Mouse (Mus musculus) kidney, postnatal 0 days (tissue): Measurements from ENCODE around the gene Sik3. TPM values are rescaled to one million over a fixed set of nuclear protein-coding genes. Genes with fewer than 3 reads are reported as not detected.

ENCODE experiments used
- ATAC-seq: fragments of 200-750 bp; cut with Nextera tagmentation; replicated peaks from 2 replicates; pipeline ENCODE4 v1.8.0; 2017; ENCODE audit warnings: low read depth, moderate number of reproducible peaks, moderate TSS enrichment, moderate library complexity; ENCODE audit not compliant: low FRiP score
- DNase-seq: peaks from one replicate; pipeline ENCODE4 v3.0.0-alpha.2; 2016; ENCODE audit warnings: low spot score
- H3K27ac ChIP-seq: fragments of 300-500 bp; sonication (generic); 2 replicates; pipeline ENCODE4 v1.5.1; 2014; ENCODE audit warnings: mild to moderate bottlenecking
- H3K27me3 ChIP-seq: fragments of 300-500 bp; sonication (generic); 2 replicates; pipeline ENCODE4 v1.6.1; 2014; ENCODE audit warnings: low read length, mixed read lengths; ENCODE audit not compliant: insufficient read depth
- H3K36me3 ChIP-seq: fragments of 300-500 bp; sonication (generic); 2 replicates; pipeline ENCODE4 v1.6.1; 2014; ENCODE audit warnings: low read length, mixed read lengths; ENCODE audit not compliant: insufficient read depth
- H3K4me1 ChIP-seq: fragments of 300-500 bp; sonication (generic); replicated peaks from 2 replicates; pipeline ENCODE4 v1.6.1; 2014; ENCODE audit warnings: antibody characterized with exemption, low read length, mixed read lengths; ENCODE audit not compliant: insufficient read depth
- H3K4me2 ChIP-seq: fragments of 300-500 bp; sonication (generic); 2 replicates; pipeline ENCODE4 v1.6.1; 2014; ENCODE audit warnings: mild to moderate bottlenecking, low read length, moderate library complexity, mixed read lengths
- H3K4me3 ChIP-seq: fragments of 300-500 bp; sonication (generic); replicated peaks from 2 replicates; pipeline ENCODE4 v1.5.1; 2014; ENCODE audit warnings: low read depth, low read length
- H3K9ac ChIP-seq: fragments of 300-500 bp; sonication (generic); 2 replicates; pipeline ENCODE4 v1.6.1; 2014; ENCODE audit warnings: low read depth, low read length
- H3K9me3 ChIP-seq: fragments of 300-500 bp; sonication (generic); replicated peaks from 2 replicates; pipeline ENCODE4 v1.6.1; 2016; ENCODE audit warnings: low read length, inconsistent platforms, mixed read lengths
- CTCF ChIP-seq: IDR thresholded peaks from 2 replicates; pipeline ENCODE4 v1.5.1; 2016; ENCODE audit warnings: antibody characterized with exemption, low read depth, mild to moderate bottlenecking, moderate library complexity
- WGBS: fragments of 180-500 bp; shearing (Covaris S2); extraction: QIAGEN DNeasy Blood & Tissue Kit; methylation state at CpG from one replicate; pipeline ENCODE4 v1.1.7; 2014; 5-methylcytosine and 5-hydroxymethylcytosine counted together
- polyA plus RNA-seq: library from polyadenylated mRNA; unstranded; fragments of >200 nt; fragmentation: Nextera tagmentation; extraction: Ambion mirVana; gene quantifications from 2 replicates; pipeline ENCODE4 v1.2.1, GENCODE M21; 2015

Sik3 gene
- polyA plus RNA-seq, 1 experiment from 2014 or later = 12.5 TPM

DNA sequence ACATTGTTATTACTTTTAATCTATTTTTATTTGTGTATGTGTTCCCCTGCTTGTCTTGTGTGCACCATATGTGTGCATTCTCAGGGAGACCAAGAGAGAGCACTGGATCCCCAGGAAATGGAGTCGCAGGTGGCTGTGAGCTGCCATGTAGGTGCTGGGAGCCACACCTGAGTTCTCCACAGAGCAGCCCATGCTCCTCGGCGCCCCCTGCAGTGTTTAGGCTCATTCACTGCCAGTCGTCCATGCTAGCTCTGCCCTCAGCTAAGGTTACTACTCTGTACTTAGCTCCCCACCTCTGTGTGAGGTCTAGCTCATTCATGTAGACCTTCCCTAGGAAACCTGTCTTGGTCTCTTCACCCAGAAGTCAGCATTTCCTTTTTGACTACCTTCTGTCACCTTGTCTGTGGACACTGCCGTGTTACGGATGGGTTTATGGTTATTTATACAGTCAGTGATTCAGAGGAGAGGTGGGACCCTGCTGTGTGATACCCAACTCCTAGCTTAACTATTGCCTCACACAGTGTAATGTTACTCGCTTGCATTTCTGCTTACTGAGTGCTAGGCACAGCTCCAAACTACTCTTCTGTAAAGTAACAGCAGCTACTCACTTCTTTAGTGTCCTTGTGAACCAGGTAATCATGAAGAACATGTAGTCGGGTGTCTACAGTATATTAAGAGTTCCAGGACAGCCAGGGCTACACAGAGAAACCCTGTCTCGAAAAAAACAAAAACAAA, 59.6 kb downstream of the Sik3 start:
- DNase-seq = no peak
- Histone ChIP-seq H3K4me3 (no peak overlapping the region), H3K36me3 (no peaks in the 10 kb centered on the region), H3K9ac (no peak overlapping the region), H3K4me2 (no peak overlapping the region), H3K27me3 (no peaks in the 10 kb centered on the region), H3K4me1 (peaks cover 11% of the 10 kb centered on the region; the same call in 1 of the 2 replicates), H3K27ac (no peak overlapping the region), H3K9me3 (no peaks in the 10 kb centered on the region)
- 55% methylated on average over 9 of the region's 9 CpGs for WGBS
- no peak for ATAC-seq
- TF ChIP-seq CTCF = no peak; the same call in 1 of the 2 replicates

DNA sequence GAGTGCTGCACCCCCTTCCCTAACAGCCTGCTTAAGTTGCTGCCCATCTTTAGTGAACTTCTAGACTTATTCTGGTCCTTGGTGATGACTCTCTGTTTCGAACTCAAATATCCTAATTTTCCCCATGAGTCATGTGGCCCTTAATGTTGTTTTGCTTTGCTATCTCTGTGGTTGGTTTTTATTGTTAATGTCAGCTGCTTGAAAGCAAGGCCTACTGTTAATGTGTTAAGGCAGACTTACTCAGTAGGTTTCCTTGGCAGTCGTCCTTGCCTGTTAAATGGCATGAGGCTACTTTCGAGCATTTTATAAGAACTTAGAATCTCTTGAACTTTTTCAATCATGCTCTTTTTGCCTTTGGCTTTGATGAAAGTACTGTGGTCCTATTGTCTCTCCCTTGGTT, 60.8 kb downstream of the Sik3 start:
- H3K9ac ChIP-seq = no peak overlapping the region
- ATAC-seq (no peak), DNase-seq (no peak)
- H3K36me3 ChIP-seq = no peaks in the 10 kb centered on the region
- H3K27me3 ChIP-seq = no peaks in the 10 kb centered on the region
- H3K4me1 ChIP-seq = peaks cover 5% of the 10 kb centered on the region; the same call in 1 of the 2 replicates
- no peak overlapping the region for H3K4me3 ChIP-seq
- H3K9me3 ChIP-seq = no peaks in the 10 kb centered on the region
- no peak overlapping the region for H3K4me2 ChIP-seq
- TF ChIP-seq CTCF = no peak
- 70% methylated on average over 3 of the region's 3 CpGs for WGBS
- H3K27ac ChIP-seq = no peak overlapping the region

DNA sequence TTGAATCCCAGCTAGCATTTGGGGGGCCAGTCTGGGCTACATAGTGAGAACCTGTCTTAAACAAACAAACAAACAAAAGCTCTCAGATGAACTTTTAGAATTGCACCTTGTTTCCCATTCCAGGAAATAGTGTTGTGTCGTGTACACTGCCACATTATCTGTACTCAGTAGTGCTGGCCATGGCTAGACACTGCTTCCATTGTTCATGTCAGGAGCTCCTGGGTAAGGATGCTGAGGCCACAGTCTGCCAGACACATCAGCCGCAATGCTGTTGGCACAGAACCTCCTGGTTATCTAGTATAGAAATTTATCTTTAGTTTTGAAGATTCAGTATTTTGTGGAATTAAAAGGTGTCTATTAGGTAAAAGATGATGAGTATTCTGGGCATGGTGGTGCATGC, 63.0 kb downstream of the Sik3 start:
- H3K4me2 ChIP-seq = no peak overlapping the region
- DNase-seq = no peak
- WGBS = 67% methylated on average over 2 of the region's 2 CpGs
- ATAC-seq = no peak
- no peaks in the 10 kb centered on the region for H3K9me3 ChIP-seq
- no peaks in the 10 kb centered on the region for H3K36me3 ChIP-seq
- H3K4me1 ChIP-seq = no peaks in the 10 kb centered on the region; the same call in 1 of the 2 replicates
- no peak overlapping the region for H3K4me3 ChIP-seq
- H3K27me3 ChIP-seq = no peaks in the 10 kb centered on the region
- no peak overlapping the region for H3K9ac ChIP-seq
- no peak for TF ChIP-seq CTCF
- H3K27ac ChIP-seq = no peak overlapping the region

DNA sequence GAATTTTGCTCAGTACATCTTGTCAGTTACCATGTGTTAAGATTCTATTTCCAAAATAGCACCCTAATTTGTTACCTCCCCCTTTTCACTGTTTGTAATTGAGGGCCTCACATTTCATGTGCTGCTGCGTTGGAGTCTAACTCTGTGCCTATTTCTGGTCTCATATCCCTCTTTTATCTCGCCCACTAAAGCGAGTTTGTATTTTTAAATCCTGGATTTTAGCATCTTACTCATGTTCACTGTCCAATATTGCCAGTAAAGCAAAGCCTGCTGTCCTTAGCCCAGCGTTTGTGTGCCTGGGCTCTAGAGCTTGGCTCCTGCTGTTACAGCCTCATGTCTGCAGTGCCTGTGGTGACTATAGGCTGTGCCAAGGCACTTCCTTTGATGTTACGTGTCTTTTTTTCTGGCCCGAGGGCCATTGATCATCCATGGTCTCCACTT, 69.8 kb downstream of the Sik3 start:
- no peak overlapping the region for H3K27ac ChIP-seq
- 61% methylated on average over 6 of the region's 6 CpGs for WGBS

DNA sequence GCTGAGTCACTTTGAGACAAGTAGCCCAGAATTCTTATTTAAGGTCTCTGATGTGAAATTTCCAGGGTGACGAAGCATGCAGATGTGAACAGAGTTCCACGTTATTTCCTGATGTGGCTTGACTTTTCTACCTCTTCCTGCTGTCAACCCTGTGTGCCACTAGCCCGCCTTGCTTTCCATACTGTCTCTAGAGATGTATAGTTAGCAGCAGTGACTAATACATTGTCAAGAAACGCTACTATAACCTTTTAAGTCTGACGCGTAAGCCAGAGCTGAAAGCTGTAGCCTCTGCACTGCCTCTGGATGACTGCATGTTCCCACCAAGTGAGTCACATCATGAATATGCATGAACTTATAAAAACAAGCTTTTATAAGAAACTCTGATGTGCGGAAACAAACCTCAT, 70.9 kb downstream of the Sik3 start:
- WGBS = 77% methylated on average over 7 of the region's 7 CpGs
- Histone ChIP-seq H3K4me3 (no peak overlapping the region), H3K4me2 (no peak overlapping the region), H3K27me3 (no peaks in the 10 kb centered on the region), H3K27ac (no peak overlapping the region), H3K36me3 (no peaks in the 10 kb centered on the region), H3K9me3 (no peaks in the 10 kb centered on the region), H3K9ac (no peak overlapping the region), H3K4me1 (peaks cover 9% of the 10 kb centered on the region; the same call in 1 of the 2 replicates)
- DNase-seq (no peak), ATAC-seq (no peak)
- no peak for TF ChIP-seq CTCF

More for the DNA sequence above, 69.8 kb downstream of the Sik3 start:
- no peaks in the 10 kb centered on the region for H3K27me3 ChIP-seq
- H3K4me3 ChIP-seq = no peak overlapping the region
- H3K9ac ChIP-seq = no peak overlapping the region
- no peak for TF ChIP-seq CTCF
- no peaks in the 10 kb centered on the region for H3K9me3 ChIP-seq
- ATAC-seq = no peak
- H3K36me3 ChIP-seq = no peaks in the 10 kb centered on the region
- no peak for DNase-seq
- H3K4me1 ChIP-seq = peaks cover 9% of the 10 kb centered on the region; the same call in 1 of the 2 replicates
- H3K4me2 ChIP-seq = no peak overlapping the region

DNA sequence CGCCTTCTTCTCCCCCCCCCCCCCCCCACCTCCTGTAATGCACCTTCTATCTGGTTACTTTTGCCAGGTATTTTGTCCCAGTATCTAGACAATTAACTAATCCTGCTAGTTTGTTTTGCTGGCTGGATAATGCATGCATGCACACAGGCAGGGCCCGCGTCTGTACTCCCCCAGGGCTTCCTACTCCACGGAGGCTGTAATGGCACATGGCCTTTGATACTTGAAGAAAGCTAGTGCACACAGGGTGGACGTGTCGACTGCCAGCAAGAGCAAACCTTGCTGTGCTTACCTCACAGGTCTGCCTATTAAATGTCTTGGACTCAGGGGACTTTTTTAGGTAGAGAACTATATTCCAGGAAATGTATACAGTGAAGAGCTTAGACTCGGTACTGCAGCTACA, 73.3 kb downstream of the Sik3 start:
- H3K4me2 ChIP-seq = no peak overlapping the region
- H3K9me3 ChIP-seq = no peaks in the 10 kb centered on the region
- no peak overlapping the region for H3K9ac ChIP-seq
- no peaks in the 10 kb centered on the region for H3K36me3 ChIP-seq
- H3K4me3 ChIP-seq = no peak overlapping the region
- TF ChIP-seq CTCF = no peak
- no peak overlapping the region for H3K27ac ChIP-seq
- no peaks in the 10 kb centered on the region for H3K27me3 ChIP-seq
- ATAC-seq (0 out of 2 replicates have a peak, but pooled peaks have one; percentile 46), DNase-seq (no peak)
- WGBS = 49% methylated on average over 6 of the region's 7 CpGs
- H3K4me1 ChIP-seq = peaks cover 9% of the 10 kb centered on the region; the same call in 1 of the 2 replicates
